Mouse (Mus musculus): Measurements from ENCODE around the gene Dlk1. TPM values are rescaled to one million over a fixed set of nuclear protein-coding genes. Genes with fewer than 3 reads are reported as not detected.

Dlk1 gene
- polyA plus RNA-seq (2014; fragmentation: Nextera tagmentation; extraction: Ambion mirVana): 477 and 553 TPM in 2 replicates

GRCm38 (mm10) chr12:109452592-109452991, at the start of gene Dlk1:
TSS of gene Dlk1 (plus strand) at chr12:109452823.
- H3K9ac ChIP-seq (replicated peaks; ENCODE audit: low read depth, low read length): peak within 1 kb of the TSS; percentile 75
- no peak for ATAC-seq (ENCODE audit: insufficient number of reproducible peaks, insufficient read depth, low FRiP score, low read depth)
- peaks cover 45% of the 10 kb centered on the region for H3K4me1 ChIP-seq (ENCODE audit: control insufficient read depth, insufficient read depth, low read length)
- peak within 1 kb of the TSS; percentile 70; the same call in 1 of the 2 replicates for H3K27ac ChIP-seq (ENCODE audit: low read length)
- H3K4me2 ChIP-seq (replicated peaks; ENCODE audit: low read depth, low read length): peak within 1 kb of the TSS; percentile 84
- no peaks in the 10 kb centered on the region for H3K36me3 ChIP-seq (ENCODE audit: control insufficient read depth, insufficient read depth, low read length)
- H3K4me3 ChIP-seq (ENCODE audit: low read depth, low read length): peak within 1 kb of the TSS; percentile 50
- WGBS: 17% methylated on average over 12 of the region's 13 CpGs
- H3K27me3 ChIP-seq (ENCODE audit: control insufficient read depth, insufficient read depth, low read length): no peaks in the 10 kb centered on the region
- no peaks in the 10 kb centered on the region for H3K9me3 ChIP-seq (ENCODE audit: control insufficient read depth, low read depth, low read length)

GRCm38 (mm10) chr12:109402943-109403342, 49.7 kb upstream of the Dlk1 start:
- Histone ChIP-seq H3K27me3 (ENCODE audit: control insufficient read depth, insufficient read depth, low read length) (no peaks in the 10 kb centered on the region), H3K36me3 (ENCODE audit: control insufficient read depth, insufficient read depth, low read length) (no peaks in the 10 kb centered on the region), H3K9me3 (ENCODE audit: control insufficient read depth, low read depth, low read length) (no peaks in the 10 kb centered on the region), H3K9ac (replicated peaks; ENCODE audit: low read depth, low read length) (no peak overlapping the region), H3K4me3 (ENCODE audit: low read depth, low read length) (no peak overlapping the region), H3K4me1 (ENCODE audit: control insufficient read depth, insufficient read depth, low read length) (peaks cover 56% of the 10 kb centered on the region), H3K4me2 (replicated peaks; ENCODE audit: low read depth, low read length) (no peak overlapping the region), H3K27ac (ENCODE audit: low read length) (peak overlapping the region; percentile 86)
- 32% methylated on average over 5 of the region's 5 CpGs for WGBS
- ATAC-seq (ENCODE audit: insufficient number of reproducible peaks, insufficient read depth, low FRiP score, low read depth): no peak

GRCm38 (mm10) chr12:109403752-109404151, 48.9 kb upstream of the Dlk1 start:
- H3K27me3 ChIP-seq (ENCODE audit: control insufficient read depth, insufficient read depth, low read length): no peaks in the 10 kb centered on the region
- no peaks in the 10 kb centered on the region for H3K9me3 ChIP-seq (ENCODE audit: control insufficient read depth, low read depth, low read length)
- 47% methylated on average over 9 of the region's 9 CpGs for WGBS
- no peak overlapping the region for H3K9ac ChIP-seq (replicated peaks; ENCODE audit: low read depth, low read length)
- no peak for ATAC-seq (ENCODE audit: insufficient number of reproducible peaks, insufficient read depth, low FRiP score, low read depth)
- H3K27ac ChIP-seq (ENCODE audit: low read length): peak overlapping the region; percentile 86; the same call in 1 of the 2 replicates
- H3K4me2 ChIP-seq (replicated peaks; ENCODE audit: low read depth, low read length): no peak overlapping the region
- peaks cover 57% of the 10 kb centered on the region for H3K4me1 ChIP-seq (ENCODE audit: control insufficient read depth, insufficient read depth, low read length)
- no peak overlapping the region for H3K4me3 ChIP-seq (ENCODE audit: low read depth, low read length)
- H3K36me3 ChIP-seq (ENCODE audit: control insufficient read depth, insufficient read depth, low read length): no peaks in the 10 kb centered on the region

GRCm38 (mm10) chr12:109406018-109406417, 46.6 kb upstream of the Dlk1 start:
- no peak overlapping the region for H3K4me2 ChIP-seq (replicated peaks; ENCODE audit: low read depth, low read length)
- H3K9ac ChIP-seq (replicated peaks; ENCODE audit: low read depth, low read length): no peak overlapping the region
- no peaks in the 10 kb centered on the region for H3K9me3 ChIP-seq (ENCODE audit: control insufficient read depth, low read depth, low read length)
- H3K4me3 ChIP-seq (ENCODE audit: low read depth, low read length): no peak overlapping the region
- H3K36me3 ChIP-seq (ENCODE audit: control insufficient read depth, insufficient read depth, low read length): no peaks in the 10 kb centered on the region
- no peaks in the 10 kb centered on the region for H3K27me3 ChIP-seq (ENCODE audit: control insufficient read depth, insufficient read depth, low read length)
- H3K4me1 ChIP-seq (ENCODE audit: control insufficient read depth, insufficient read depth, low read length): peaks cover 55% of the 10 kb centered on the region
- WGBS: 42% methylated on average over 3 of the region's 3 CpGs
- H3K27ac ChIP-seq (ENCODE audit: low read length): no peak overlapping the region; the same call in 1 of the 2 replicates
- ATAC-seq (ENCODE audit: insufficient number of reproducible peaks, insufficient read depth, low FRiP score, low read depth): no peak

GRCm38 (mm10) chr12:109410723-109411122, 41.9 kb upstream of the Dlk1 start:
- 23% methylated on average over 11 of the region's 11 CpGs for WGBS

GRCm38 (mm10) chr12:109411172-109412070, 41.2 kb upstream of the Dlk1 start:
- no peak overlapping the region for H3K4me2 ChIP-seq (replicated peaks; ENCODE audit: low read depth, low read length)
- H3K36me3 ChIP-seq (ENCODE audit: control insufficient read depth, insufficient read depth, low read length): no peaks in the 10 kb centered on the region
- H3K4me3 ChIP-seq (ENCODE audit: low read depth, low read length): no peak overlapping the region
- ATAC-seq (ENCODE audit: insufficient number of reproducible peaks, insufficient read depth, low FRiP score, low read depth): peak; percentile 57; the same call in 1 of the 2 replicates
- H3K27me3 ChIP-seq (ENCODE audit: control insufficient read depth, insufficient read depth, low read length): no peaks in the 10 kb centered on the region
- H3K27ac ChIP-seq (ENCODE audit: low read length): peak overlapping the region; percentile 98
- H3K9me3 ChIP-seq (ENCODE audit: control insufficient read depth, low read depth, low read length): no peaks in the 10 kb centered on the region
- peaks cover 55% of the 10 kb centered on the region for H3K4me1 ChIP-seq (ENCODE audit: control insufficient read depth, insufficient read depth, low read length)
- H3K9ac ChIP-seq (replicated peaks; ENCODE audit: low read depth, low read length): no peak overlapping the region; the same call in 1 of the 2 replicates
- 28% methylated on average over 9 of the region's 9 CpGs for WGBS

More at GRCm38 (mm10) chr12:109410723-109411122, 41.9 kb upstream of the Dlk1 start:
- H3K4me2 ChIP-seq (replicated peaks; ENCODE audit: low read depth, low read length): no peak overlapping the region
- H3K4me3 ChIP-seq (ENCODE audit: low read depth, low read length): no peak overlapping the region
- no peaks in the 10 kb centered on the region for H3K36me3 ChIP-seq (ENCODE audit: control insufficient read depth, insufficient read depth, low read length)
- no peaks in the 10 kb centered on the region for H3K27me3 ChIP-seq (ENCODE audit: control insufficient read depth, insufficient read depth, low read length)
- H3K9ac ChIP-seq (replicated peaks; ENCODE audit: low read depth, low read length): no peak overlapping the region
- peaks cover 52% of the 10 kb centered on the region for H3K4me1 ChIP-seq (ENCODE audit: control insufficient read depth, insufficient read depth, low read length)
- H3K9me3 ChIP-seq (ENCODE audit: control insufficient read depth, low read depth, low read length): no peaks in the 10 kb centered on the region
- no peak for ATAC-seq (ENCODE audit: insufficient number of reproducible peaks, insufficient read depth, low FRiP score, low read depth)
- H3K27ac ChIP-seq (ENCODE audit: low read length): peak overlapping the region; percentile 98

GRCm38 (mm10) chr12:109412071-109412440, 40.6 kb upstream of the Dlk1 start:
- Histone ChIP-seq H3K4me1 (ENCODE audit: control insufficient read depth, insufficient read depth, low read length) (peaks cover 61% of the 10 kb centered on the region), H3K4me3 (ENCODE audit: low read depth, low read length) (no peak overlapping the region), H3K36me3 (ENCODE audit: control insufficient read depth, insufficient read depth, low read length) (no peaks in the 10 kb centered on the region), H3K27me3 (ENCODE audit: control insufficient read depth, insufficient read depth, low read length) (no peaks in the 10 kb centered on the region), H3K9me3 (ENCODE audit: control insufficient read depth, low read depth, low read length) (no peaks in the 10 kb centered on the region), H3K27ac (ENCODE audit: low read length) (peak overlapping the region; percentile 98), H3K4me2 (replicated peaks; ENCODE audit: low read depth, low read length) (no peak overlapping the region), H3K9ac (replicated peaks; ENCODE audit: low read depth, low read length) (no peak overlapping the region)
- ATAC-seq (ENCODE audit: insufficient number of reproducible peaks, insufficient read depth, low FRiP score, low read depth): 0 out of 2 replicates have a peak, but pooled peaks have one; percentile 2
- 41% methylated on average over 8 of the region's 8 CpGs for WGBS

GRCm38 (mm10) chr12:109412675-109413074, 39.9 kb upstream of the Dlk1 start:
- H3K9ac ChIP-seq (replicated peaks; ENCODE audit: low read depth, low read length): no peak overlapping the region; the same call in 1 of the 2 replicates
- no peaks in the 10 kb centered on the region for H3K9me3 ChIP-seq (ENCODE audit: control insufficient read depth, low read depth, low read length)
- peak overlapping the region; percentile 98 for H3K27ac ChIP-seq (ENCODE audit: low read length)
- H3K27me3 ChIP-seq (ENCODE audit: control insufficient read depth, insufficient read depth, low read length): no peaks in the 10 kb centered on the region
- ATAC-seq (ENCODE audit: insufficient number of reproducible peaks, insufficient read depth, low FRiP score, low read depth): peak; percentile 39
- no peak overlapping the region for H3K4me3 ChIP-seq (ENCODE audit: low read depth, low read length)
- peaks cover 63% of the 10 kb centered on the region for H3K4me1 ChIP-seq (ENCODE audit: control insufficient read depth, insufficient read depth, low read length)
- no peak overlapping the region for H3K4me2 ChIP-seq (replicated peaks; ENCODE audit: low read depth, low read length)
- H3K36me3 ChIP-seq (ENCODE audit: control insufficient read depth, insufficient read depth, low read length): no peaks in the 10 kb centered on the region
- 17% methylated on average over 5 of the region's 5 CpGs for WGBS

Data from stomach, embryonic 14.5 days (tissue).